Mouse (Mus musculus) brain, embryonic 18.5 days (tissue): ENCODE measurements around the gene Aig1.
"Not testable (repeated sequence)": the region's sequence is repeated elsewhere in the genome, so short reads cannot be mapped to it uniquely, and the experiment has no call there.

Source experiments
- DNase-seq: peaks from one replicate; pipeline ENCODE4 v3.0.0-alpha.2; 2012; ENCODE audit warnings: low read depth, low spot score

Aig1 gene

DNA sequence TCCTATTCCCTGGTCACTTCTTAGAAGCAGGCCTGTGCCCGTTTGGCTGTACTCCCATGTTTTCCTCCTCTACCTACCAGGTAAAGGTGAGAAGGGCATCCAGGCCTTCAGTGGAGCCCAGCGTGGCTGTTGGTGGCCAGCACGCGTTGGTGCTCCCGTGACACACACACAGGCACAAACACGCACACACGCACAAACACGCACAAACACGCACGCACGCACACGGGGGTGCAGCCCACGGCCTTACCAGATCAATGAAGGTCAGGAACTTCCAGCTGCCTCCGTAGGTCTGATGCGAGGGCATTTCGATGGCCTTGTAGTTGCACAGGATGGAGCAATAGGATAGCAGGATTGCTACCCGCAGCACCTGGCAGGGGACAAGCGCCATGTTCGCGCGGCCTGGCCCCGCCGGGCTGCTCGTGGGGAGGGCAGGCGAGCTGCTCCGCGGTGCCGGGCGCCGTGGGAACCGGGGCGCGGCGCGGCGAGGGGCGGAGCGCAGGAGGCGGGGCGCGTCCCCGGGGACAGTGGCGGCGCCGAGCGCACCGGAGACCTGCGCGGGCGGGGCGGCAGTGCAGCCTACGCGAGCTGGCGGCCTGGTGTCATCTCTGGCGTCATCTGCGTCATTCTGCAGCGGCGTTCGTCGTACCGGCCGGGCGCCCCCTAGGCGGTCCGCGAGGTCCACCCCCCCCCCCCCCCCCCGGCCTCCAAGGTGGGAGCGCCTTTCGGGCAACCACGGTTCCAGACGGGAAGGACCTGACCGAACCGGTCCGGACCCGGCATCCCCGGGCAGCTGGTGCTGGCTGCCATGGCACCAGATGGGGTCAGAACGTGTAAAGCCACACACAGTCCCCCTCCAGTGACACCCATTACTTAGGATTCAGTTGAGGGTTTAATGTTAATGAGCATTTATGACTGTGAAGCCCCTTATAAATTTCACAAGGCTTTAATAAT lies at the start of gene Aig1:
Gene Aig1, minus strand, starts transcription at position 610 of the 951 bp plus-strand sequence.
- DNase-seq = no peak

DNA sequence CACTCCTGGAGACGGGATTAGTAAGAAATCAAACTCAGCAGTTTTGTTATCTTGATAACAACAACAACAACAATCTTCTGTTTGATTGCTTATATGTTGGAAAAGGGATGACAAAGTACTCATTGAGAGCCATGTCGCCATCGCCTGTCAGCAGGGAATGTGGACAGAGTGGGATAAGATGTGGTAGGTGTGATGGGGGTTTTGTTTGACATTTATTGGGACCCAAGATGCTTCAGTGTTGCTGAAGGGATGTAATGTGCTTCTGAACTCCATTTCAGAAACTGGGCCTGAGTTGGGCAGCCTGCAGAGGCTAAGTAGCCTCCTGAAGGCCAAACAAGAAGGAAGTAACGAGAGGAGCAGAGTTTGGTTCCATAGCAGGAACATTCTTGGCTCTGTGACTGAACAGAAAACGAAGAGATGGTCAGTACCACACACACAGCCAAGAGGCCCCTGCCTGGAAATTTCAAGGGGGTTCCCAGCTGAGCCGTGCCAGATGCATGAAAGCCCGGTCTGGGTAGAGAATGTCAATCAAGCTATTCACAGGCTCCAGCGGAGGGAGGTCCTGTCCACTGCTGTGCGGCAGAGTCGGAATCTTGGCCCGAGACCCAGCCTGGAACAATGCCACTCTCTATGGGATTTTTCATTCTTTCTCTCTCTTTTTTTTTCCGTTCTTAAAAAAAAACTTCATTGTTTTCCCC lies 48.0 kb upstream of the Aig1 start:
- peak; percentile 28 for DNase-seq

- DNase-seq = no peak
Measured at GRCm38 (mm10) chr10:13915211-13915610, 46.4 kb upstream of the Aig1 start.

- DNase-seq = no peak
Measured at GRCm38 (mm10) chr10:13913689-13914088, 44.9 kb upstream of the Aig1 start.

DNA sequence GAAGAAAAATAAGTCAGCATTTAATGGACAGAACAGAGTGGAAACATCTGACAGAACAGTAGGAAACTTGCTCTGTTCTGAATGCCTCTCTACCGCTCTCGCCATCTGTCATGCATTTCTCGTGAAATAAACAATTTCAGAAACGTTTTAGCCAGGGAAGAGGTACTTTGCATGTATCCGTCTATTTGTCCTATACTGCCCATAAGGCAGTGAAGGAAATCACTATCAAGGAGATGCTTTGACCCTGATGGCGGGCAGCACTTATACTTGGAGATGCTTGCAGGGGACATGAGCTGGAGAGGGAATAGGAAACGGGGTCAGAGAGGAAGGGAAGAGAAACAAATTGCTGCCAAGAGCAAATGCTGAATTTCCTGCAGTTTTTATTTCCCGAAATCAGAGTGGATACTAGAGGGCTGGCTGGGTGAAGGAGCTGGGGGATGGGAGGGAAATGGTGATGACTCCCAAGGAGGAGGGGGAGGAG lies 37.5 kb upstream of the Aig1 start:
- peak; percentile 26 for DNase-seq

GRCm38 (mm10) chr10:13905618-13906017 lies 36.8 kb upstream of the Aig1 start:
- DNase-seq = no peak

DNA sequence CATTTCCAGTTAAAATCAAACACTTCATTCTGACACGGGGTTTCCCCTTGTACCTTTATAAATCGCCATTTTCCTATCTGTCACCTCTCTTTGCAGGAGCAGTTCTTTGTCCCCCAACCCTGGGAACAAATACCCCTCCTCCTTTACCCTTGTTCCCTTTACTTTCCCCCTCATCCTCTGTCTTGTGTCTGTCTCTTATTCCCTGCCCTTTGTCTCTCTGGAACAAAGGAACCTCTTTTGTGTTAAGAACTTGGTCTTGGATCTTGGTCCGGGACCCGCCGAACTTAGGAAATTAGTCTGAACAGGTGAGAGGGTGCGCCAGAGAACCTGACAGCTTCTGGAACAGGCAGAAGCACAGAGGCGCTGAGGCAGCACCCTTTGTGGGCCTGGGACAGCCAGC lies 24.0 kb upstream of the Aig1 start:
- not testable (repeated sequence) for DNase-seq

DNA sequence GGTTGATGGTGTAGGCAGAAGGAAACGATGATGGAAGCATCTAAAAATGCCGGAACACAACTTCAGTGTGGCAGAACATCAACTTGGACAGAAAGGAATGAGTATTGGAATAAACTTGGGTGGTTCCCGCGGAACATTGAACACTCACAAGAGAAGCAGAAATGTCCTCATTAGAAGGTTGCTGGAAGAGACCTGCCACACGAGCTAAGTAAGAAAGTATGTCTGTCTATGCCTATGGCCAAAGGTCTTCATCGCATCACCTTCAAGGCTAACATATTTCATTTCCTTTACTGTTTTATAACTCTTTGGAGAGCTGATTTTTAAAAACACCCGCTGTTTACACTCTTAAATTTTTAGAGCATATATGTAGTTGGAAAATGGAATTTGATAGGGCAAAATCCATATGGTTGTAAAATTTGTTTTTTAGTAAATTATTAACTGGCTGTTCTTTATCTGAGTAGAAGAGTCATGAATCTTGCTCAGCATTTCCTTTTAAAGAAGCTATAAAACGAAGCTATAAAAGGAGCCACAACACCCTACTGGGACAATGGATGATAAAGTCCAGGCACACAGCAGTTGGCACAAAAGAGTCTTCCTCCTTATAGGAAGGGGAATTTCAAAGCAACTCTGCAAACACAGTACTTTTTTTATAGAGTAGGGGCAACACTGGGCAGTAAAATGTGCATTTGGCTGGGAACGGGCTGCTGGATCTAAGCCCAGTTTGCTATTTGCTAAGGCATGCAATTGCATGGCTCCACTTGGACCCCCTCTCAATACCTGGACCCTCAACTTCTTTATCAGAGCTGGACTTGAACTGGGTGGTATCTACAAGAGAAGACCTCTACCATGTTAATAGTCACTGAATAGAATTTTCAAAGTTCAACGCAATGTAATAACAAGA lies 14.4 kb upstream of the Aig1 start:
- DNase-seq = no peak

GRCm38 (mm10) chr10:13882490-13882889 lies 13.7 kb upstream of the Aig1 start:
- DNase-seq = no peak

- no peak for DNase-seq
Measured at GRCm38 (mm10) chr10:13878696-13879095, 9.9 kb upstream of the Aig1 start.

DNA sequence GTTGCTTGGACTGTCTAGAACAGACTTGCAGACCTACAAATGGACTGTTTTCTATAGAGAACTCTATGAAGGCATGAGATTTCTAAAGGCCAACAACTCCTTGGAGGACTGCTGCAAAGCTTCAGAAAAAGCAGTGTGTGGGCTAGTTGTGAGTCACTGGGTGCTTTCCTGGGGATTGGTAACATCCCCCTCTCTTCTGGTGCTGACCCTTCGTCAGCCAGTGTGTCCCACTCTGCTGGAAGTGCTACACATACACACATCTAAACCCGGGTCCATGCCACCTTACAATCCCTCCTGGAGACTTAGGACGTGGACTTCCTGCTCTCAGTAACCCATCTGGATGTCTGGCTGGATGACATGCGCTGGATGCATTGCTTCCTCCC lies 6.2 kb upstream of the Aig1 start:
- no peak for DNase-seq

GRCm38 (mm10) chr10:13874301-13875037 lies 5.7 kb upstream of the Aig1 start:
- no peak for DNase-seq

DNA sequence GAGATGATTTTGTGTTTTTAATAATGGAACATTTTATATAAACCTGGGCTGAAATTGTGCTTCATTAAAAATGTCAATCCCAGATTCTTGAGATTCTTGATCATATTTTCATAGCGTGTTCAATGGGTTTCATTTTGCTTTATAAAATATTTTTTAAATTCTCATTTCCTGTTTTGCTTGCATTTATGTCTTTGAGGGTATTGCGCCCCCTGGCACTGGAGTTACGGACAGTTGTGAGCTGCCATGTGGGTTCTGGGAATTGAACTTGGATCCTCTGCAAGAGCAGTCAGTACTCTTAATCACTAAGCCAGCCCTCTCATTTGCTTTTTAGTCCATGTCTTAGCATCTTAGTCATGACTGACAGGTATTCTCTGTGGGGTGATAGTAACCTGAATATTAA lies 1.8 kb upstream of the Aig1 start:
- no peak for DNase-seq

GRCm38 (mm10) chr10:13869322-13870035 lies 699 bp upstream of the Aig1 start:
- DNase-seq = no peak

GRCm38 (mm10) chr10:13866391-13866790 lies 2.4 kb downstream of the Aig1 start:
- no peak for DNase-seq

- no peak for DNase-seq
Measured at GRCm38 (mm10) chr10:13861115-13861909, 7.5 kb downstream of the Aig1 start.

DNA sequence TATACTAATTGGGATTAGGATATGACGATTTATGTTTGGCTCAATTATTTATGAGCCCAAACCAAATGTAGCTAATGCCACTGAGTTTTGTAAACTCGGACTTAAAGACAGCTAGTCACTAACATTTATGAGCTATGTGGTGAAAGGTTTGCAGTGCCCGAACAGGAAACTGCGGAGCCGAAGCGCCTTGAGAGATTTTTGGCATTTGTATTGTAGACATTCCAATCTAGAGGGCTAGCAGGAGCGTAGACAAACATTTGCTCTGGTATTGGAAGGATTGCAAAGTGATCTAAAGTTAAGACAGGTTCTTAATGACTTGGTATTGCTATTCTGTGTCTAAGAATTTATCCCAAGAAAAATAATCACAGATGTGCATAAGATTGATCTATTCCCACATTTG lies 12.3 kb downstream of the Aig1 start:
- DNase-seq = no peak

GRCm38 (mm10) chr10:13855969-13856368 lies 12.8 kb downstream of the Aig1 start:
- DNase-seq = no peak

- no peak for DNase-seq
Measured at GRCm38 (mm10) chr10:13855111-13855510, 13.7 kb downstream of the Aig1 start.
